Mouse (Mus musculus) liver, adult 2 months (tissue): ENCODE results near the gene Macrod1.

Source experiments
- CTCF ChIP-seq: fragments of 200-500 bp; IDR thresholded peaks from 2 replicates; pipeline ENCODE4 v1.5.1; 2011; ENCODE audit warnings: low read depth, low read length, control low read depth
- POLR2A ChIP-seq: fragments of 200-500 bp; IDR thresholded peaks from 2 replicates; pipeline ENCODE4 v1.6.1; 2011; ENCODE audit warnings: low read length, control low read depth; ENCODE audit not compliant: insufficient read depth; ENCODE audit errors: extremely low read depth

- no peak for TF ChIP-seq POLR2A
- TF ChIP-seq CTCF: no peak
Observed at GRCm38 (mm10) chr19:7029531-7029930, 27.1 kb upstream of the Macrod1 start.
